Mouse (Mus musculus) bone marrow, adult 2 months (tissue): ENCODE measurements around the gene Tnpo1.

Experiments used
- CTCF ChIP-seq: fragments of 200-500 bp; IDR thresholded peaks from 2 replicates; pipeline ENCODE4 v1.5.1; 2011; ENCODE audit warnings: low read length, control low read depth; ENCODE audit not compliant: control insufficient read depth, insufficient read depth
- POLR2A ChIP-seq: fragments of 200-500 bp; IDR thresholded peaks from 2 replicates; pipeline ENCODE4 v1.6.1; 2011; ENCODE audit warnings: low read depth, mild to moderate bottlenecking, control low read depth, low read length, borderline replicate concordance; ENCODE audit not compliant: control insufficient read depth

GRCm38 (mm10) chr13:98914844-98915212 is 11.4 kb downstream of the Tnpo1 start:
- TF ChIP-seq CTCF (no peak), POLR2A (no peak)
